Mouse (Mus musculus): ENCODE results near the gene Gucy2e.

GRCm38 (mm10) chr11:69179512-69179911 lies 57.3 kb downstream of the Gucy2e start:
- TF ChIP-seq CTCF (IDR thresholded peaks at IDR 0.05; ENCODE audit: control insufficient read depth, insufficient read depth, low read length) (no peak), POLR2A (IDR thresholded peaks at IDR 0.05; ENCODE audit: borderline replicate concordance, control insufficient read depth, low read depth, low read length) (no peak)
